Mouse (Mus musculus) adrenal gland, adult 2 months (tissue): Measurements from ENCODE around the gene Pid1. TPM values are rescaled to one million over a fixed set of nuclear protein-coding genes. Genes with fewer than 3 reads are reported as not detected.
"Not testable (repeated sequence)": the region's sequence is repeated elsewhere in the genome, so short reads cannot be mapped to it uniquely, and the experiment has no call there.

ENCODE experiments used
- DNase-seq: peaks from one replicate; pipeline ENCODE4 v3.0.0; 2021
- polyA plus RNA-seq: library from polyadenylated mRNA; depleted of rRNA; stranded (reverse); fragments of >200 nt; gene quantifications from 2 replicates; pipeline ENCODE4 v1.2.3, GENCODE M21; 2012
- total RNA-seq, 2 experiments: library from RNA; stranded (reverse); gene quantifications; 2 replicates each; pipeline ENCODE4 v1.2.3; 2021

Pid1 gene
- total and polyA plus RNA-seq, 3 experiments: 15.8 to 21.2 (median 18.5) TPM

- no peak for DNase-seq
Measured at GRCm38 (mm10) chr1:84271712-84272200, 92.2 kb downstream of the Pid1 start.

DNA sequence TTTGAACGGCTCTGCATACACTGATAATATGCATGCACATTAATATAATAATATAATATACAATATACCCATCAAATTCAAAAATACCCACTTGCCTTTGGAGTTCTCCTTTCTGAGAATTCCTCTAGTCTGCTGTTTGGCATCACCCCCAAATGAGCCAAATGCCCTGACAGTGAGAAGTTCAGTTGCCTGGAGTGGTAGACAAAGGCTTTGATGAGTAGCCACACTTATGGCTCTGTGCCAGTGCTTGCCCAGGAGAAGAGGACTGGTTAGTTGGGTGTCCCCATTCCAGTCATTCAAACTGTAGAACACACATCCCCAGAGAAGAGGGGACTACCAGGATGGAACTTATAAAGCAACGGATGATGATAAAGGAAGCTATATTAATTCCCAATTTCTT, 106.3 kb downstream of the Pid1 start:
- DNase-seq: no peak

DNA sequence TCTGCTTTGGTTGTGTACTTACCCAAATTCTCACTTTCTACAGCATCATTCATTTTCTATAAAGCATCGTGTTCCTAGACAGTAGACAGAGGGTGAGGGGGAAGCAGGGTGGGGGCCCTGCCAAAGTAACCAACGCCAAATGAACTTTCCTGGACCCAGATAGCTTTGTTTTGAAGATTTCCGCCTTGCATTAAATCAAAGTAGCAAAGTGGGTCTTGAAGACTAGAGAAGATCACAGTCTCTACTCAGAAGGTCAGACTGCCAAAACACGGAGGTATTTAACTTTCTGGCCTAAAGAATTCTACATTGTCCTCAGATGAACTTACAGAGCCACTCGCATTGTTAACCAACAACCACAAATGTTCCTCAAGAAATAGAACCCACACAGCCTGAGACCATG, 109.6 kb downstream of the Pid1 start:
- DNase-seq: no peak

DNA sequence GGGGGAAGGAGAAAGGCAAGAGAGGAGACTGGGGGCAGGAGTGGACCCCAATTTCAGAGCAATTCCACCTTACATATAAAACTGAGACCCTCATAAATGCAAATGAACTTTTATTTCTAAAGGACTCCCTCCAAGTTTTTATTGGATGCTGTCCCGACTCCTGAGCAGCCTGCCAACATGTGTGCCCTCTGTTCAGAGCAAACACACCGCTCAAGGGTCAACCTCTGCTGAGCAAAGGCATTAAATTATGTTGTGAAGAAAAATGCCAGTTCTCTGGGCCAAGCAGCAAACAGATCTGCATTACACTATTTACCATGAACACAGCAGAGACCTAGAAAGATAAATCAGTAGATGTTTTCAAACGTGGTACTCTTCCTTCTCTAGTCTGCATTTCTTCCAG, 110.1 kb downstream of the Pid1 start:
- DNase-seq: peak; percentile 61

DNA sequence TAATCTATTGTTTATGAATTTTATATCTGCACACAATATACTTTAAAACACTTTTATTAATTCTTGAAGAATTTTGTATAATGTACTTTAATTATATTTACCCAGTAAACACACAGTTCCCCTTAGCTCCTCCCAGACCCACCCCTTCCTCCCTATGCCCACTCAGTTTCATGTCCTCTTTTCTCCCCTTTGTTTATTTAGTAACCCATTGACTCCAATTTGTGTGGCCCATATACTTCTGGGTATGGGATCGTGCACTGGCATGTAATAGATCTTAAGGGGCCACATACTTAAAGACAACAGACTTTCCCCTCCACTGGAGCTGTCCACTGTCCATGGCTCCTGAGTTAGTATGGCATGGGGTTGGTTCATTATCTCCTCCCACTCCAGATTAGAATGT, 112.8 kb downstream of the Pid1 start:
- DNase-seq: no peak

- no peak for DNase-seq
Measured at GRCm38 (mm10) chr1:84250770-84251169, 113.2 kb downstream of the Pid1 start.

DNA sequence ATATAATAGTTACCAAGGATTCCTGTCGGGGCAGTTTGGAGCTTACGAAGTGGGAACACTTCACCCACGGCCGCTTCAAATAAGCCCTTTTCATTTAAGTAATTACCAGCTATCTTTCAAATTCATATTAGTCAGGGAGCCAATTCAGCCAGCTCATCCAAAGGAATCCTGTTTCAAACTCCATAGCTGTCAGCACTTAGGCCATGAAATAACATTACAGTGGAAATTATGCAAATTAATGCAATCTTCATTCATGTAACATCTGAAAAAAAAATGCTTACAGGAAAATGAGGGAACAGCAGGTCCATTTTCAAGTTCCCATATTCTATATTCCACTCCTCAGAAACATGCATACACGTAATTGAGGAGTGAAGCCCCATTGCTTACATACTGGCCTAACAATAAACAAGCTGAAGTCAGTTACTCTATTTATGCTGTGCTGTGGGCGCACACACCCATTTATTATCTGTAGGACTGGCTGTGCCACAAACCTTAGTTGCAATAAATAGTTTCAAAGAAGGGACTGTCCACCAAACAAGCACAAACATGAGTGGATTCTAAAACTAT, 114.1 kb downstream of the Pid1 start:
- DNase-seq: no peak

- DNase-seq: peak; percentile 29
Measured at GRCm38 (mm10) chr1:84247111-84247510, 116.9 kb downstream of the Pid1 start.

DNA sequence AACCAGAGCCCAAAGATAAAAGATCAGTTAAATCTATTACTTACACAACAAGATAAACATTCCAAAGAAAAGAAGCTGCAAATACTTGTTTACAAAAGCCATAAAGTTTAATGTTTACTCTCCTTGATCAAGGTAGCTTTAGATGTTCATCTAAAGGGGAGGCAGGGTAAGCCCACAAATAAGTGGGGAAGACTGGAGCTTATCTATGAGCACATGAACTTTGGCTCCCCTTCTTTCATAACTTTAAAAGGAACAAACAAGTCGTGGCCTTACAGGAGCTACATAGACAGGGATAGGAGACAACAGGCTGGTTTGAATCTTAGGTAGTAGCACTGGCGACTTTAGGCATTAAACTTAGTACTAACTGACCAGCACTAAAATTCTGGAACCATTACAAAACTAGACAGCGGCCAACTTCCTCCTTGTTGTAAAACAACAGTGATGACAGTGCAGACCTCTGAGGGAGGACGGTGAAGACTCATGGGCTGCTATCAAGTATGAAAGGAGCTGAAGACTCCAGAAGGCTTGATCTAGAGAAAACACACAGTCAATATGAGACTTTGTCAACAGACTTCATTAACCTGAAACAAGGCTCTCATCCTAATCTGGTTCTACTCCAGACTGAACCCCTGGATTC, 122.7 kb downstream of the Pid1 start:
- no peak for DNase-seq

DNA sequence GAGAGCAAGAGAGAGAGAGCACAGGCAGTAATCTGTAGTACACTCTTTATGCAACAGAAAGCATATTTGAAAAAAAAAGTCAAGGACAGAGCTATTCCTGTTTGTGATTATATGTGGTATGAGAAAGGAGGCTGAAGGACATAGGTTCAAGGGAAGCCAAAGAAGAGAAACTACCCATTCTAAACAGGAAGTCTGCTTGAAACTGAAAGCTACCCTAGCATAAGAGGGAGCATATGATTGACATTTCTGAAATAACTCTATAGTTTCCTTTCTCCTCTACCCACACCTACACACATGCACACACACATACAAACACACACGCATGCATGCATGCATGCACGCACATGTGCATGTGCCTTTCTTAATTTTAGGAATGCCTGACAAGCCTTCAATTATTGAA, 123.8 kb downstream of the Pid1 start:
- DNase-seq: no peak

GRCm38 (mm10) chr1:84230431-84230830, 133.5 kb downstream of the Pid1 start:
- DNase-seq: no peak

GRCm38 (mm10) chr1:84225626-84226025, 138.4 kb downstream of the Pid1 start:
- peak; percentile 17 for DNase-seq

DNA sequence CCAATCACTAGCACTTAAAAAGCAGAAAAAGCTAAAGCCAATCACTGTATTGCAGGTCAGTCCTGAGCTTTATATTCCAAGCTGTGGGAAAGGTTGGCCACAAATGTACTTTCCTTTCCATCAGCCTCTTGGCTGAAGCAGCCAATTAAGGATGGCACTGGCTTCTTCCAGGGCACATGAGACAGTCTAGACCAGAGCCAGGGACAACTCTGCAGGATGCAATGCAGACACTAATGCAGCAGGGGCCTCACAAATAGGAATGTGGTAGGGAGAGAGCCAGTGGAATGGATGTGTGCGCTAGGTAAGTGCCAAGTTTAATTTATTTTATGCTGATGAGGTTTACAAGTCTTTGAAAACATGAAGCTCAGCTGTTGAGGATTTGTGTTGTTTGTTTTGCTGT, 141.9 kb downstream of the Pid1 start:
- no peak for DNase-seq

GRCm38 (mm10) chr1:84218605-84219004, 145.4 kb downstream of the Pid1 start:
- no peak for DNase-seq

- DNase-seq: no peak
Measured at GRCm38 (mm10) chr1:84217777-84218176, 146.2 kb downstream of the Pid1 start.

DNA sequence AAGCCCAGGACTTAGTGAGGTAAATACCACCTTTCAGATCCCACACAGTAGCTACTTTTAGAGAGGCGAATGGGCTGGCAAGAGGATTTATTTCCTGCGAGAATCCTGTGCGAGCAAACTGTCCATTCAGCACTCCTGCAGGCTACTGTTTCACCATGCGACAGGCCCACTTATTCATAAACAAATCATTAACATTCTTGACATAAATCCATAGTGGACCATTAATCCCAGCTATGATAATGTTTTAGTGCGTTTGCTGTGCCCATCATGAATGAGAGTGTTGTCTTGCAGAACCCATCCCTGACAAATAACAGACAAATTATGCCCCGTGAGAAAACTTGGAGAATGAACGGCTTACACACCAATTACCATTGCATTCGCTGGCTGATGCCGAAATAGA, 152.5 kb downstream of the Pid1 start:
- no peak for DNase-seq

- DNase-seq: not testable (repeated sequence)
Measured at GRCm38 (mm10) chr1:84205746-84206145, 158.2 kb downstream of the Pid1 start.

DNA sequence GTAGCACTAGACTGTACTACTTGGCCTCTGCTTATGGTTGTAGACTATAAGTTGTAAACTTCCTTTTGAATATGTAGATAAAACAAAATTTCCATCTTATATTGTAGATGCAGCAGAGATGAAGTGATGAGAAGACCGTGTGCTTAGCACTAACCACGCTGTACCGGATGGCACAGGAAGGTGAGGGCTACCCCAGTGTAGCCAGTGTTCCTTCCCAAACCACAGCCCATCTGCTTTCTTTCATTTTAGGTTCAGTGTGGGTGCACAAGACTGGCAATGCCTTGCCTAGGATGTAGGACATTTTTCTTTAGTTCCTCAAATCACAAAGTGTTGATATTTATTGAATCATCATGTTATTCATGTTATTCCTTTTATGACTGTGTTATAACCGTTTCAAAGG, 160.5 kb downstream of the Pid1 start:
- no peak for DNase-seq

DNA sequence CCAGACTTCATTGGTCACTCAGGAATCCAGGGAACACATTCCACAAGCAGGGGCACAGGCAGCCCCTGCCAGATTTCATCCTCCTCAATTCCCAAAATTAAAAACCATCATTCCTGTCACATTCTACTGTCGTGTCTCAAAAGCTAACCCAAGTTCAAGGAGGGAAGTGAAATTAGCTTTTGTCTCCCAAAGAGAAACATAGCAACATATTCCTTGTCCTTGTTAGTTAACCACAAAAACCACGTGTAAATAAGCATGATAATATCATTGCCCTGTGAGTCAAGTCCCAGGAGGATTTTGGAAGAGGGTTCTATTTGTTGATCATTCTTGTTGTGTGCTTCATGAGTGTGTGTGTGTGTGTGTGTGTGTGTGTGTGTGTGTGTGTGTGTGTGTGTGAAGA, 164.1 kb downstream of the Pid1 start:
- DNase-seq: no peak

DNA sequence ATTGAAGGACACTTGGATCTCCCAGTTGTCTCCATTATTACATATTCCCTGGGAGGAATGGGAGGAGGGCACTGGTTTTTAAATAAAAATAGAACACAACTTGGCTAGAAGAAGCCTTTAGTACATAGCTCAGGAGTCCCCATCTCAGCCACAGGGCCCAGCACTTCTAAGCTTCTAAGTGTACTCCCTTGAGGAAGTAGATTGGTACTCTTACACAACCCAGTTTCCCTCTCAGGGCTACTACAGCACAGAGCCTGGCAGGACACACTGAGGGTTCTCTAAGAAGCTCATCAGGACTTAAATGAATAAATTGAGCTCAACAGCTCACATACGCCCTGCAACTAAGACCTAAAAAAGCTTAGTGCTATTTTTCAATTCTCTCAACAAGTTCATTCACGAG, 165.1 kb downstream of the Pid1 start:
- no peak for DNase-seq

GRCm38 (mm10) chr1:84192167-84192566, 171.8 kb downstream of the Pid1 start:
- no peak for DNase-seq

DNA sequence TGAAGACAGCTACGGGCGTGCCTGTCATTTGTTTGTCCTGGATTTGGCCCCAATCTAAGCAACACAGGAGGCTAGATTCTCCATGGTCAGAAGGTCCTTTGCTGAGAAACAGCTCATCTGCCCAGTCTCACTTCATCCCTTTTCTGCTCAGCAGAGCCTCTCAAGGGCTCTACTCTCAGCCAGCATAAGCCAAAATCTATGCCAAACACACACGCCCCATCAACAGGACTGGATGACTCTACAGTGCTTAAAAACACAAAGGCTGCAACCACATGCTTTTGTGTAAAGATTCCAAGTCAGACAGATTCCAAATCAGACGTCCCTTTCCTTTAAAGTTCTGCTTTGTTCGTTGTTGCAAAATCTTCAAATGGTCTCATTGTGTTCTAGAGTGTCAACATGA, 174.5 kb downstream of the Pid1 start:
- no peak for DNase-seq

DNA sequence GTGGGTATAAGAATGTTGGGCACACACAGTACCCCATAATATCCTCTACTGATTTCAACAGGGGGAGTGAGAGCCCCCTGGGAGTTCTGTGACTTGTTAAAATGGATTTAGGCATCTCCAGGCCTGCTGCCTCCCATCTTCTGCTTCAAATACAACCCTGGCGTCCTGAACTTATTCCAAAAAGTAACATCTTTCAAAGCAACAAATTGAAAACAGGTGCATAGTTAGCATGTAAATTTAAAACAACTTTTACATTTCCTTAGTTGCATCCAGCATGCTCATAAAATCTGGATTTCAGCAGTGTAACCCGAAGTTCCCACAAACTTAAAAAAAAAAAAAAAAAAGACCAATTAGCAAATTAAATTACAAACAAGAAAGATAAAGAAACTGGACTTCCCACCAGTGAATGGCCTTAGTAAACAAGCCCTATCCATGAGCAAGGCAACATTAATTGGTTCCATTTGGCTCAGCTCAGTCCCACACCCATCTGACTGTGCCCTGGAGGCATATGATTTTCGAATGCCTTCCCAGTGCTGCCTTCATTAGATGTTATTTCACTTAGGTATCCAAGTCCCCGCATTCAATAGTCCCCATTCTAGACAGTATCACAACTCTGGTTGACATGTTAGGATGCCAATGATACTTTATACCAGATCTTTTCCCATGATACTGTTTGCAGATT, 177.1 kb downstream of the Pid1 start:
- no peak for DNase-seq

DNA sequence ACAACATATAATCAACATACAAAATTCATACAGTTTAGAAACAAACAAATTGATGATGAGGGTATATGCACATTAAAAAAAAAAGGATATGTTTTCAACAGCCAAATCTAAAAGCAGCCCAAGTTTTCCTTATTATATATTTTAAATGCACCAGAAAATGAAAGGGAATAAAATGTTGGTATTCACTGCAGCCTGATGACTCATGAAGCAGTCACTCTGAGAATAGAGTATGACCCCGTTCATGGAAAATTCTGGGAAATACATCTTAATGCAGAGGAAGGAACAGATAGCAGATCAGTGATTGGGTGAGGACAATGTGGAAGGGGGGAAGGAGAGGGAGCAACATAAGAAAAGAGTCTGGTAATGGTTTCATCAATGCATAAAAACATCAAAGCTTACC, 186.3 kb downstream of the Pid1 start:
- no peak for DNase-seq
